Mouse (Mus musculus): ENCODE data around the gene Lrig2.

DNA sequence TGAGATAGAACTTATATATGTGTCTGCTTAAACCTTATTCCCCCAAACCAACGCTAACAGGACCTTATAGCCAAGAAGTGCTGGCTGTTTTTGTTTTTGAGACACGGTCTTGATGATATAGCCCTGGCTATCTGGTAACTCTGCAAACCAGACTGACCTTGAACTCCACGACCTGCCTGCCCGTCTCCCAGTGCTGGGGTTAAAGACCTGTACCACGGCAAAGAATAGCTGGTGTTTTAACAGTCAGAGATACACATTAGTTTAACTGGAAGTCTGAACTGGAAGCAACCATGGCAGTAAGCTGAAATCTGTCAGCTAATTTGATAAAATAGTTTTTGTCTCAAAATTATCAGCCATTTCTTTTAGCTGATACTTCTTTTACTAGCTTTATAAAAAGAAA, 94.9 kb downstream of the Lrig2 start:
- TF ChIP-seq MAFK (IDR thresholded peaks at IDR 0.05; ENCODE audit: insufficient read depth, low read depth, low read length) (no peak), ZC3H11A (IDR thresholded peaks at IDR 0.05; ENCODE audit: borderline replicate concordance, low read depth, low read length) (no peak), CHD2 (IDR thresholded peaks at IDR 0.05; ENCODE audit: low read depth, low read length) (no peak), ZNF384 (IDR thresholded peaks at IDR 0.05; ENCODE audit: low read depth, low read length) (no peak)
